Mouse (Mus musculus): ENCODE data around the gene Robo2. TPM values are rescaled to one million over a fixed set of nuclear protein-coding genes. Genes with fewer than 3 reads are reported as not detected.

The Robo2 gene
- polyA plus RNA-seq, 1 experiment = 101 TPM

- DNase-seq (ENCODE audit: low read depth) = no peak
- TF ChIP-seq CTCF (IDR thresholded peaks at IDR 0.05; ENCODE audit: borderline replicate concordance, extremely low read depth, insufficient read depth, insufficient read length) (no peak), POLR2A (IDR thresholded peaks at IDR 0.05; ENCODE audit: borderline replicate concordance, extremely low read depth, insufficient read depth, insufficient read length, poor library complexity, severe bottlenecking) (no peak)
Measured at GRCm38 (mm10) chr16:74237411-74237930, 174.2 kb downstream of the Robo2 start.

GRCm38 (mm10) chr16:74234393-74235059 is 177.1 kb downstream of the Robo2 start:
- DNase-seq (ENCODE audit: low read depth) = peak; percentile 80
- TF ChIP-seq CTCF (IDR thresholded peaks at IDR 0.05; ENCODE audit: borderline replicate concordance, extremely low read depth, insufficient read depth, insufficient read length) (no peak), POLR2A (IDR thresholded peaks at IDR 0.05; ENCODE audit: borderline replicate concordance, extremely low read depth, insufficient read depth, insufficient read length, poor library complexity, severe bottlenecking) (no peak)

DNA sequence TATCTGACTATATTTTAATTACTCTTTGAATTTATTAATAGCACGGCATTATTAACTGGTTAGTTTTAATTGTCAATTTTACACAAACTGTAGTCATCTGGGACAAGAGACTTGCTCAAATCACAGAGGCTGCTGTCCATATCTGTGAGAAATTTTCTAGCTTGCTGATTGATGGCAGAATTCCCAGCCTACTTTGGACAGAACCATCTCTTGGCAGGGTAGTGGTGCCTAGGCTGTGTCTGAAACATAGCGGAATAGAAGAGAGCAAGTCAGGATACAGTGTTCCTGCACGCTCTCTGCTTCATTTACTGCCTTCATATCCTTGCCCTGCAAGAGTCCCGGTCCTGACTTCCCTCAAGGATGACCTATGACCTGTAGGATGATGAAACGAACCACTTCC is 178.0 kb downstream of the Robo2 start:
- TF ChIP-seq POLR2A (IDR thresholded peaks at IDR 0.05; ENCODE audit: borderline replicate concordance, extremely low read depth, insufficient read depth, insufficient read length, poor library complexity, severe bottlenecking) (no peak), CTCF (IDR thresholded peaks at IDR 0.05; ENCODE audit: borderline replicate concordance, extremely low read depth, insufficient read depth, insufficient read length) (no peak)
- DNase-seq (ENCODE audit: low read depth) = peak; percentile 64

DNA sequence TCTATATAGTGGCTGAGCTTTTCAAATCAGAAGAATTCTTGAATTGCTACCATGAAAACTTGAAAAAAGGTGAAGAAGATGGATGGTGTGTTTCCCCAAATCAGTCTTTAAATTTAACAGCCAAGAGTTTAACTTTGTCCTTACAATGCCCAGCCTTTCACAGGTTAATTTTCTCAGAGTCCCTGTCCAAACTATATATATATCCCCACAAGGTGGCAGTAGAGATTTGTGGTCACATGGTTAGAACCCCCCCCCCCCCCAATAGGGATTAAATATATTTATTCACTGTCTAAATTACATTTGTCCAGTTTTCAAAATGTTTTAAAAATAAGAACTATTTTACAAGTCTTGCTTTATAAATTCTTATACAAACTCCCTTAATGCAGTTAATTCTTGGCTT is 184.3 kb downstream of the Robo2 start:
- TF ChIP-seq CTCF (IDR thresholded peaks at IDR 0.05; ENCODE audit: borderline replicate concordance, extremely low read depth, insufficient read depth, insufficient read length) (no peak), POLR2A (IDR thresholded peaks at IDR 0.05; ENCODE audit: borderline replicate concordance, extremely low read depth, insufficient read depth, insufficient read length, poor library complexity, severe bottlenecking) (no peak)
- peak; percentile 44 for DNase-seq (ENCODE audit: low read depth)

- DNase-seq (ENCODE audit: low read depth) = peak; percentile 92
- no peak for TF ChIP-seq POLR2A (IDR thresholded peaks at IDR 0.05; ENCODE audit: borderline replicate concordance, extremely low read depth, insufficient read depth, insufficient read length, poor library complexity, severe bottlenecking)
Measured at GRCm38 (mm10) chr16:74225423-74226272, 186.0 kb downstream of the Robo2 start.

DNA sequence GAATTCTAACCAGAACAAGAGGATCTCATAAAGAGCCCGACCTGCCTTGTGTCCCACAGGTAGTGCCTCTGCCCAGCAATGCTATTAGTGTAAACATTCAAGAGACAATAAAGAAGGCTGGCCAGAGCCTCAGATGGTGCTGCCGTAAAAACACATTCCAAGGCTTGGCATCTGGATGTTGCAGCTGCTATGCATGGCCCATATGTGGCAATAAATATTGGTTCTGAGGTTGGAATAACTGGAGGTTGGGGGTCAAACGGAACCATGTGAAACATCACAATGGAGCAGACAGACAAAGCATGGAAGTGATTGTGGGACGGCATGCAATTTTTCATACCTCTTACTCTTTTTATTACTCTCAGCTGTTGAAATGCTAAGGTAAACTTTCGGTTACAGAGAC is 189.1 kb downstream of the Robo2 start:
- TF ChIP-seq CTCF (IDR thresholded peaks at IDR 0.05; ENCODE audit: borderline replicate concordance, extremely low read depth, insufficient read depth, insufficient read length) (no peak), POLR2A (IDR thresholded peaks at IDR 0.05; ENCODE audit: borderline replicate concordance, extremely low read depth, insufficient read depth, insufficient read length, poor library complexity, severe bottlenecking) (no peak)
- DNase-seq (ENCODE audit: low read depth) = no peak

- peak; percentile 26 for DNase-seq (ENCODE audit: low read depth)
Measured at GRCm38 (mm10) chr16:74216879-74217415, 194.7 kb downstream of the Robo2 start.

GRCm38 (mm10) chr16:74215791-74216190 is 195.8 kb downstream of the Robo2 start:
- no peak for DNase-seq (ENCODE audit: low read depth)
- TF ChIP-seq CTCF (IDR thresholded peaks at IDR 0.05; ENCODE audit: borderline replicate concordance, extremely low read depth, insufficient read depth, insufficient read length) = no peak
- TF ChIP-seq POLR2A (IDR thresholded peaks at IDR 0.05; ENCODE audit: borderline replicate concordance, extremely low read depth, insufficient read depth, insufficient read length, poor library complexity, severe bottlenecking) = no peak

More at GRCm38 (mm10) chr16:74216879-74217415, 194.7 kb downstream of the Robo2 start:
- TF ChIP-seq POLR2A (IDR thresholded peaks at IDR 0.05; ENCODE audit: borderline replicate concordance, extremely low read depth, insufficient read depth, insufficient read length, poor library complexity, severe bottlenecking) = no peak
- no peak for TF ChIP-seq CTCF (IDR thresholded peaks at IDR 0.05; ENCODE audit: borderline replicate concordance, extremely low read depth, insufficient read depth, insufficient read length)

DNA sequence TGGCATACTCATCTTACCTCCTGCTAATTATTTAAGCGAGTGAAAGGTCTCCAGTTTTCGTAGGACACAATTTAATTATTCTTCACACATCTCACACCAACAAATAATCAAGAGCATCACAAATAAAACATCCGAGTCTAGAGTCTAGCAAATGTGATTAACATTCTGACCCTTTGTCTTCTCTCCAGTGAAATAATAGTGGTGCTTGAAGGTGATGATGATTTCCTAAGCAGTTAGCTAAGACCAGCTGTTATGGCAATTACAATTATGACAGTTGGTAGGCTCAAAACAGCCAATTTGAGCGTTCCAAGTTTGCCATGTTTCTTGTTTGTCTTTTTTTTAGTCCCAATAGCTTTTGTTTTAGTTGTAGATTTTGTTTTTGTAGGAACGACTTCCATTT is 210.9 kb downstream of the Robo2 start:
- TF ChIP-seq POLR2A (IDR thresholded peaks at IDR 0.05; ENCODE audit: borderline replicate concordance, extremely low read depth, insufficient read depth, insufficient read length, poor library complexity, severe bottlenecking) = no peak
- TF ChIP-seq CTCF (IDR thresholded peaks at IDR 0.05; ENCODE audit: borderline replicate concordance, extremely low read depth, insufficient read depth, insufficient read length) = no peak
- DNase-seq (ENCODE audit: low read depth) = peak; percentile 88

GRCm38 (mm10) chr16:74200024-74200703 is 211.5 kb downstream of the Robo2 start:
- TF ChIP-seq CTCF (IDR thresholded peaks at IDR 0.05; ENCODE audit: borderline replicate concordance, extremely low read depth, insufficient read depth, insufficient read length) (no peak), POLR2A (IDR thresholded peaks at IDR 0.05; ENCODE audit: borderline replicate concordance, extremely low read depth, insufficient read depth, insufficient read length, poor library complexity, severe bottlenecking) (no peak)
- peak; percentile 57 for DNase-seq (ENCODE audit: low read depth)

Data from brain, embryonic 14.5 days (tissue).